Mouse (Mus musculus) 416B (cell line): Measurements from ENCODE around the gene Miga1.
A peak's percentile ranks its signal among the peaks of the same experiment; 100 is the strongest.

Experiments
- DNase-seq: peaks from one replicate; pipeline ENCODE4 v3.0.0; 2011; ENCODE audit warnings: low read depth

The Miga1 gene

GRCm38 (mm10) chr3:152287810-152288209 lies 52.4 kb downstream of the Miga1 start:
- no peak for DNase-seq

DNA sequence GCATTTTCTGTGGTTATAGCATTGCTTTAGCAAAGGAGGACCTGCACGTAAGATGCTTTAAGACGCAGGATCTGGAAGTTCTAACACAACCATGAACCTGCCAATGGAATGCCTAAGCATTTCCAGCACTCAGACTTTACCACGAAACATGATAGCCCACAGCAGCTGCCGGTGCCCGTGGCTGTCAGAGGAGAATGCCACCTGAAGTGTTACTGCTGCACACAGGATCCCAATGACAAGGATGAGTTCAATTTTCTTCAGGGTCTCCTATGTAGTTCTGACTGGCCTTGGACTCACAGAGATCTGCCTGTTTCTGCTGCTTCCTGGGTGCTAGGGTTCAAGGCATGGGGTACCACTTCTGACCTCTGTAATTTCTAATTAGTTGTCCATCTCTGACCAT lies 55.4 kb downstream of the Miga1 start:
- no peak for DNase-seq

DNA sequence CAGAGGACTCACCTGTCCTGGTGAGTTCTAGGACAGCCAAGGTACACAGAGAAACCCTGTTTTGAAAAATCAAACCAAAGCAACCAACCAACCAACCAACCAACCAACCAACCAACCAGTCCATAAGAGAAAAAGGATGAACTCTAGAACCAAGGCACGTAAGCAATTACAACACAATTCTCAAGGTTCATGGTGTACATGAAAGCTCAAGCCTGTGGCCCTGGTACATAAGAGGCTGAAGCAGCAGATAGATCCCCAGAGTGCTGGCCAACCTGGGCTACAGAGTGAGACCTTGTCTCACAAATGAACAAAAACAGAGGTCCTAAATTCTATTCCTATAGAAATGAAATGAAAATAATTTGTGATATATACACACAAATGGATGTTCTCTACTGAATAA lies 55.9 kb downstream of the Miga1 start:
- DNase-seq: no peak

GRCm38 (mm10) chr3:152282126-152282525 lies 58.1 kb downstream of the Miga1 start:
- no peak for DNase-seq

DNA sequence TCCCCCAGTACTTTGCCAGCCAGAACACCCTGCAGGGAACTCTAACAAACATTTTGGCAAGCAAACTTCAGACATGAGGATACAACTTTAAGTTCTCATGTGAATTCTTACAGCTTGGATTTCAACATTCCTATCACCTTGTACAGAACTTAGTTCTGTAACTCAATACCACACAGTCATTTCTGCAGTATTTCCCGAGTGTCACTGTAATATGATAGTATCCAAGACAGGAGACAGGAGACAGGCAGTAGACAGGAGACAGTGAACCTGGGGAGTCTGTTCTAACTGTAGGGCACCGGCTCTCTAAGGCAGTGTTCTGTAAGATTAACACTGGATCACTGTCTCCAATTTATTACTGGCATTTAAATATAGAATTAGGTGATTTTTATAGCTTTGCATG lies 61.8 kb downstream of the Miga1 start:
- DNase-seq: no peak

DNA sequence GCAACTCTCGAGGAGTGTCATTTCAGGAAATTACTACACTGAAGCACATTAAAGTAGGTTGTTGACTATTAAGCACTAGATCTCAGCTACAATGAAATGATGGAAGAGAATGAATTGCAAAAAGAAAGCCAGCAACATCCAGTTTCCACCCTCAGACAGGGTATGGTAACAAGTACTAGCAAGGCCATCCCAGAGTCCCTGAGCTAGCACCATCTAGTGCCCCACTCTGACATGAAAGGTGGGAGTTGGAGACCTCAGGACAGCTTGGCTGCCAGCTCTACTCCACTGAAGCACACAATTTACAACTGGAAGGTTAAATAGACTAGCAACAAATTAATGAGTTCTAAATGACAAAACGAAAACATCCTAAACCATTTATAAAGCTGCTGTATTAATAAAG lies 62.3 kb downstream of the Miga1 start:
- DNase-seq: no peak

GRCm38 (mm10) chr3:152276935-152277334 lies 63.3 kb downstream of the Miga1 start:
- DNase-seq: no peak

DNA sequence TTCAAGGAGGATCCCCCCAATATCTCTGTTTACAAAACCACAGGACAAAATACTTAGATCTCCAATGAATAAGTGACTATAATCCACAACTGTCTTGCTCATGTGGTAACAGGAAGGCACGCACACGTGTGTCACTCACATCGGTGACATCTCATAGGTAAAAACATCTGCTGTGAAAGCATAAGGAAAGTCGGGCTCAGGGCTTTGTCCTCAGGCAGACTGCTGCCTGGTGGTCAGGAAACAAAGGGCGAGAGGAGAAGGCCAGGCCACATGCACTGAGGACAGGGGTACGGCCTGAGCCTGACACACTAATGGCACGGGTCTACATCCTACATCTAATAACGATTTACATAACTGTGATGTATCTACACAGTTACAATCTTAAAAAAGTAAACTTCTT lies 65.2 kb downstream of the Miga1 start:
- no peak for DNase-seq

GRCm38 (mm10) chr3:152272974-152273685 lies 67.1 kb downstream of the Miga1 start:
- DNase-seq: no peak

DNA sequence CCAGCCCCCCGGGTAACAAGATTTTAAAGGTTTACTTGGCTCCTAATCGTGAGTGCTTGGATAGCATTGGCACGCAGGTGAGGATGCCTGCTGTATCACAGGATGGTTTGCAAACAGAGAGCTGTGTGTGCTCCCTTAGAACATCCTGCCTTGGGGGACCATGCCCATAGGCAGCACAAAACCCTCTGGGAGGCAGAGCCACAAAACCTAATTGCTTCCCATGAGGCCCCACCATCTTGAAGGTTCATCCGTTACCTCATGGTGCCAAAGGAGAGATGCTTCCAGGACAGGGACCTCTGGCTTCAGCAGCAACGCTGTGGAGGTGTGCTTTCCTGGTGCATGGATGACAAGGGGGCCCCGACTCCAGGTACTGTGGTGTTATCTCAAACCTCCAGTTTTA lies 68.3 kb downstream of the Miga1 start:
- DNase-seq: no peak

- no peak for DNase-seq
Measured at GRCm38 (mm10) chr3:152271071-152271710, 69.0 kb downstream of the Miga1 start.

GRCm38 (mm10) chr3:152268099-152268498 lies 72.1 kb downstream of the Miga1 start:
- DNase-seq: no peak

GRCm38 (mm10) chr3:152266036-152266421 lies 74.2 kb downstream of the Miga1 start, which contains the start of gene Nexn:
Nexn (minus strand) TSS chr3:152266350.
- DNase-seq: no peak

DNA sequence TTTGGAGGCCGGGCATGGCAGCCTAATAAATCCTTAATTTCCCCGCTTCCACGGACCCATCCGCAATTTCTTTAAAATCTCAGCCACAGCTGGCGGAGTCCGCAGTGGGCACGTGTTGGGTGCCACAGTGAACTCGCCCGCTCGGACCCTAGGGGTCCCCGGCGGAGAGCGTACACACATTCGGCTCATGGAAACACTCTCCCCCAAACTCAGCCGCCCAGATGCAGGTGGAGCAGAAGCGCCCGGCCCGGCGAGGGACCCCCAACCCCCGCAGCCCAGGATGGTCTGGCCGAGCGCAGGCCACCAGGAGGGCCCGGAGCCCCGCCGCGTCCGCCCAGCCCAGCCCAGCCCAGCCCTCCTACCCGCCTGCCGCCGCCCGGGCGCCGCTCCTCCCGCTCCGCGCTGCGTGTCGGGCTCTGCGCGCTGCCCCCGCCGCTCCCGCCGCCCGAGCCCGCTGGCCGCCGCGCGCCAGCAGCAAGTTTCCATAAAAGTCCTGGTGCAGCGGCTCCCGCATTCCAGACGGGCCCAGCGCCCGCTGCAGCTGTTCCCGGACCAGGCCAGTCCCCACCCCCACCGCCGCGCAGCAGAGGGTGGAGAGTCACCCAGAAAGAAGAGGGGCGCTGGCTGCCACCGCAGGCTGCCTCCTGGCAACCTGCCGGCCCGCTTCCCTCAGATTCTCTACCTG lies 74.7 kb downstream of the Miga1 start:
- no peak for DNase-seq

GRCm38 (mm10) chr3:152264830-152265229 lies 75.4 kb downstream of the Miga1 start:
- no peak for DNase-seq

DNA sequence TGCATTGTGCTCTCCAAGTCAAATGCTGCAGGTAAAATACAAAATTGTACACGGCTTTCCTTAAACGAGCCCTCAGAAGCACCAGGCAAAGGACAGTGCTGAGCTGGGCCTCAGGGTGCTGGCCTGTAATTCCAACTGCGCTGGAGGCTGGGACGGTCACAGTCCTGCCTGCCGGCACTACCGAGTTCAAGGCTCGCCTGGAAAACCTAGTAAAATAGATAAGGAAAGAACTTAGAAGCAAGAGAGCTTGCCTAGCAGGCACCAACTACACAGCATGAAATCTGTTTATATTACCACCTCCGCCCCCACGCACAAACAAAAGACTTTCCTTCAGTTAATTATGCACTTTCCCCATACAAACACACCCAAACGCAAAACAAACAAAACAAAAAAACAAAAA lies 75.8 kb downstream of the Miga1 start:
- DNase-seq: no peak

DNA sequence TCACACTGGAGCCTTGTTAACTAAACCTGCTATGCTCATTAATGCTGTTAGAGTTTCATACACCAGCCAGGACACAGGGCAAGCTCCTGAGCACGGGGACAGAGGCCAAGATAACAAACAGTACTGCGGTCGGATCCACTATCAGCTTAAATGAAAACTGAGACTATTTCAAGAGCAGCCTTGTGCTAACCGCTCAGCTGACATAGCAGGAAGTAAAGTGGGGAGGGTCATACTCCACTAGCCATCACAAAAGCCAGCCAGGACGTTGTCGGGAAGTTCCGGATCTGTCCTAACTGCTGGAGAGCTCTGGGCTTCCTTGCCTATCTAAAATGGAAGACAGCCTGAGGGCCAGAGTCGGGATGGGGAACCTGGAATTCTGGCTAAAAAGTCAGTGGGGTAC lies 78.3 kb downstream of the Miga1 start:
- DNase-seq: peak; percentile 29

DNA sequence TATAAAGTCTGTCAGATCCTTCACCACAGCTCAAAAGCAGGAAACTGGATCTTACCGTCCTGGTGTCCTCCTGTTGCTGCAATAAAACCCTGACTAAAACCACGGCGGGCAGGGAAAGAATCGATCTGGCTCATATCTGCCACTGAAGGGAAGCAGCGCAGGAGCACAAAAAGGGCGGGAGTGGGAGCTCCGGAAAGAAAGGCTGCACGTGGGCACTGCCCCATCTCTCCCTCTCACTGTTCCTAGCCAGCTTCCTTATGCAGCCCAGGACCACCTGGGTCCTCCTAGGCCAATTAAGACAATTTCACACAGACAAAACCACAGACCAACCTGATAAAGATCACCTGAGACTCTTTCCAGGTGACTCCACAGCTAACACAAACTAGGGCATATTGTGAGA lies 78.8 kb downstream of the Miga1 start:
- DNase-seq: peak; percentile 45

GRCm38 (mm10) chr3:152260362-152260761 lies 79.8 kb downstream of the Miga1 start:
- DNase-seq: no peak

- DNase-seq: peak; percentile 90
Measured at GRCm38 (mm10) chr3:152259409-152259808, 80.8 kb downstream of the Miga1 start.

DNA sequence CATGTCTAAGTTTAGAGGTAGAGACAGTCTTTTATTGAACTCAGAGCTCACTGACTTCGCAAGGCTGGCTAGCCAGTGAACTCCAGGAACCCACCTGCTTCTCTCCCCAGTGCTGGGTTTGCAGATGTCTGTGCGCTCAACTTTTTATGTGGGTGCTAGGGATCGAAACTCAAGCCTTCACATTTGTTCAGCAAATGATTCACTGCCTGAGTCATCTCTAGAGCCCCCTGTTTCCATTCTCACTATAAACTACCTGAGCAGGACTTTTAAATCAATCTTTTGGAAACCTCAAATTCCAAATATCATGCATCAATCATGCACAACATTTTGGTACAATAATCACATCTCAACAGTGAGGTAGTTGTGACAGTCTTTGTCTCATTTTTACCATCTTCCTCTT lies 82.7 kb downstream of the Miga1 start:
- no peak for DNase-seq

- DNase-seq: no peak
Measured at GRCm38 (mm10) chr3:152250487-152250886, 89.7 kb downstream of the Miga1 start.

- no peak for DNase-seq
Measured at GRCm38 (mm10) chr3:152247708-152248107, 92.5 kb downstream of the Miga1 start.
